Comparison of ENCODE assay signal across 23 mouse cellular contexts in genomic region chr6:13609353-13610140, GRCm38 (mm10). TPM values are rescaled to one million over a fixed set of nuclear protein-coding genes. Genes with fewer than 3 reads are reported as not detected.
DNase-seq lines count a peak whose midpoint lies in the region; ATAC-seq and TF ChIP-seq lines count a peak whose summit lies in the region.
"Had no signal": no experiment of that assay in that cellular context is flagged by ENCODE, and none has a peak within 500 bp of the region (broad histone marks: within the 10 kb centered on the region; RNA-seq: fewer than 3 reads in every experiment).

No protein-coding gene starts in this region.

- H3K27ac ChIP-seq in kidney, embryonic 15.5 days, result no peak overlapping the region
- no peak overlapping the region for H3K27ac ChIP-seq in ES-E14 (ENCODE audit: insufficient read depth, low read depth, low read length, poor library complexity, severe bottlenecking)
- no peak overlapping the region for H3K27ac ChIP-seq in hindbrain, embryonic 14.5 days
- H3K27ac ChIP-seq: forebrain, embryonic 12.5 days; hindbrain, postnatal 0 days; limb, embryonic 13.5 days; liver, embryonic 14.5 days; midbrain, embryonic 12.5 days; neural tube, embryonic 13.5 days; stomach, postnatal 0 days had no signal

- H3K9me3 ChIP-seq in kidney, embryonic 15.5 days (replicated peaks), result no peaks in the 10 kb centered on the region
- no peaks in the 10 kb centered on the region for H3K9me3 ChIP-seq in ES-E14 (ENCODE audit: control insufficient read depth, insufficient read depth, low read depth, low read length)
- H3K9me3 ChIP-seq in hindbrain, embryonic 14.5 days (ENCODE audit: control insufficient read depth, low read length), result no peaks in the 10 kb centered on the region
- H3K9me3 ChIP-seq: forebrain, embryonic 12.5 days; limb, embryonic 13.5 days; midbrain, embryonic 12.5 days; neural tube, embryonic 13.5 days had no signal

- H3K36me3 ChIP-seq in kidney, embryonic 15.5 days, result no peaks in the 10 kb centered on the region
- no peaks in the 10 kb centered on the region; the same call in 1 of the 2 replicates for H3K36me3 ChIP-seq in ES-E14 (ENCODE audit: control insufficient read depth, insufficient read depth, low read length, poor library complexity, severe bottlenecking)
- no peaks in the 10 kb centered on the region for H3K36me3 ChIP-seq in hindbrain, embryonic 14.5 days (replicated peaks; ENCODE audit: control insufficient read depth, insufficient read depth)
- H3K36me3 ChIP-seq: forebrain, embryonic 12.5 days; limb, embryonic 13.5 days; midbrain, embryonic 12.5 days; neural tube, embryonic 13.5 days had no signal

- no peak overlapping the region for H3K4me2 ChIP-seq in kidney, embryonic 15.5 days
- H3K4me2 ChIP-seq in hindbrain, embryonic 14.5 days (replicated peaks), result no peak overlapping the region
- H3K4me2 ChIP-seq: forebrain, embryonic 12.5 days; heart, embryonic 11.5 days; limb, embryonic 13.5 days had no signal

- ATAC-seq in kidney, embryonic 15.5 days (replicated peaks; ENCODE audit: low FRiP score), result no peak
- ATAC-seq in hindbrain, embryonic 14.5 days (ENCODE audit: low FRiP score), result no peak
- ATAC-seq: hindbrain, postnatal 0 days had no signal

- peaks cover 19% of the 10 kb centered on the region for H3K4me1 ChIP-seq in kidney, embryonic 15.5 days
- H3K4me1 ChIP-seq in ES-E14 (ENCODE audit: control insufficient read depth in 2 of 2, insufficient read depth in 2 of 2, low read length in 2 of 2, poor library complexity in 1 of 2), result peaks cover 2 to 5% of the 10 kb centered on the region in 2 experiments; a peak in 2 of 4 replicates
- peaks cover 10% of the 10 kb centered on the region for H3K4me1 ChIP-seq in hindbrain, embryonic 14.5 days (replicated peaks; ENCODE audit: control insufficient read depth, insufficient read depth, low read length)

- in situ Hi-C loops in ES-E14 (cut with MboI; ENCODE audit: low sequenced_read_pairs in 2 of 2, unreplicated experiment in 2 of 2), result no loop called here

- H3K27me3 ChIP-seq in kidney, embryonic 15.5 days, result no peaks in the 10 kb centered on the region
- no peaks in the 10 kb centered on the region for H3K27me3 ChIP-seq in hindbrain, embryonic 14.5 days (ENCODE audit: control insufficient read depth, insufficient read depth, low read length)
- H3K27me3 ChIP-seq: forebrain, embryonic 12.5 days; limb, embryonic 13.5 days; midbrain, embryonic 12.5 days; neural tube, embryonic 13.5 days had no signal

- H3K9ac ChIP-seq in kidney, embryonic 15.5 days, result no peak overlapping the region
- H3K9ac ChIP-seq in ES-E14 (ENCODE audit: insufficient read depth, low read depth, low read length, poor library complexity, severe bottlenecking), result no peak overlapping the region
- H3K9ac ChIP-seq in hindbrain, embryonic 14.5 days, result no peak overlapping the region
- H3K9ac ChIP-seq: forebrain, embryonic 12.5 days; limb, embryonic 13.5 days; liver, embryonic 14.5 days; midbrain, embryonic 12.5 days; neural tube, embryonic 13.5 days had no signal

- 73% methylated on average over 5 of the region's 5 CpGs for WGBS in kidney, embryonic 15.5 days
- 44% methylated on average over 5 of the region's 5 CpGs for WGBS in hindbrain, embryonic 14.5 days

- DNase-seq in kidney, adult 9 months, result peak; percentile 56
- DNase-seq in A20 (ENCODE audit: low read depth, low spot score) (peak; percentile 86), ES-E14 (ENCODE audit: low read depth, low spot score) (no peak)
- DNase-seq in embryo, embryonic 11 days, result peak; percentile 12
- DNase-seq in left cerebral cortex, adult 11 months (ENCODE audit: low spot score), result no peak
- no peak for DNase-seq in ovary, postnatal 36 days (ENCODE audit: low spot score)
- no peak for DNase-seq in hindbrain, embryonic 14.5 days (ENCODE audit: low spot score)
- DNase-seq: adrenal gland, postnatal 36 days; cerebellum, adult 2 months; gastrocnemius, postnatal 25 days; kidney, adult 18-20 months; layer of hippocampus, adult 9-11 months; lung, postnatal 10 days; thymus, postnatal 14 days had no signal

- H3K4me3 ChIP-seq in kidney, embryonic 15.5 days (replicated peaks), result no peak overlapping the region
- no peak overlapping the region for H3K4me3 ChIP-seq in ES-E14 (ENCODE audit: insufficient read depth in 1 of 2, low read depth in 1 of 2, low read length in 2 of 2, poor library complexity in 1 of 2, severe bottlenecking in 1 of 2)
- no peak overlapping the region for H3K4me3 ChIP-seq in hindbrain, embryonic 14.5 days (replicated peaks; ENCODE audit: low read length)
- H3K4me3 ChIP-seq: forebrain, embryonic 12.5 days; limb, embryonic 13.5 days; midbrain, embryonic 12.5 days had no signal

TF ChIP-seq in ES-E14, 5 proteins besides CTCF, POLR2A, EP300 and RAD21:
- no peak for TF ChIP-seq HCFC1 (IDR thresholded peaks at IDR 0.05; ENCODE audit: borderline replicate concordance, insufficient read depth, low read length)
- peak; percentile 64; the same call in 1 of the 2 replicates for TF ChIP-seq ZNF384 (IDR thresholded peaks at IDR 0.05; ENCODE audit: low read depth, low read length)

RNA-seq across cellular contexts. Expression of gene Tmem168, which starts 1.6 kb away (rescaled TPM):
- polyA plus RNA-seq in kidney, embryonic 15.5 days (2015; fragmentation: Nextera tagmentation; extraction: Ambion mirVana), result 39.0 and 42.4 TPM in 2 replicates
- total RNA-seq in ES-E14 (2012; rRNA removed), result 29.9 and 37.7 TPM in 2 replicates
- polyA plus RNA-seq in hindbrain, embryonic 14.5 days (2014; fragmentation: Nextera tagmentation; extraction: Ambion mirVana), result 25.8 and 26.0 TPM in 2 replicates

Comparison
In these comparisons a context has a peak if more than half of its experiments do, and no peak if none do; other contexts are left out.
1. DNase-seq: peak in kidney, adult 9 months (single experiment), A20 (single experiment) and embryo, embryonic 11 days (single experiment); none in ES-E14 (single experiment), left cerebral cortex, adult 11 months (single experiment), ovary, postnatal 36 days (single experiment) and hindbrain, embryonic 14.5 days (single experiment).